Mouse (Mus musculus): ENCODE measurements around the gene Ndufv3. TPM values are rescaled to one million over a fixed set of nuclear protein-coding genes. Genes with fewer than 3 reads are reported as not detected.

Gene Ndufv3
- 100 to 1,000 TPM in 1 of 2 experiments, 10 to 100 TPM in 1; 73.5 to 102 TPM for total RNA-seq (2023)

GRCm38 (mm10) chr17:31519946-31520838 is at the start of gene Ndufv3, which contains the start of gene Wdr4:
Gene Ndufv3 (plus strand): TSS chr17:31520115.
Gene Wdr4 (minus strand): TSS chr17:31519980.

GRCm38 (mm10) chr17:31564015-31564857 is 44.3 kb downstream of the Ndufv3 start, which contains the start of gene Pknox1:
Gene Pknox1 (plus strand): TSS chr17:31564734.

Other genes starting within 250 kb of the Ndufv3 start
- under 1 TPM in 1 of 2 experiments, not detected in 1; 0.73 TPM for gene Rsph1, start 242.7 kb upstream of the Ndufv3 start, total RNA-seq (2023)
- gene Slc37a1, start 233.3 kb upstream of the Ndufv3 start, total RNA-seq (2023) = 10 to 100 TPM; 42.8 to 46.5 TPM
- under 1 TPM in 1 of 2 experiments, not detected in 1; 0.70 TPM for gene Pde9a, start 133.9 kb upstream of the Ndufv3 start, total RNA-seq (2023)
- gene Wdr4, start 135 bp upstream of the Ndufv3 start, total RNA-seq (2023) = 10 to 100 TPM; 29.8 to 33.8 TPM
- 10 to 100 TPM; 33.2 to 37.4 TPM for gene Pknox1, start 44.6 kb downstream of the Ndufv3 start, total RNA-seq (2023)
- gene Cbs, start 117.1 kb downstream of the Ndufv3 start, total RNA-seq (2023) = under 1 TPM in 1 of 2 experiments, not detected in 1; 0.23 TPM
- 100 to 1,000 TPM; 304 to 307 TPM for gene U2af1, start 138.8 kb downstream of the Ndufv3 start, total RNA-seq (2023)
- gene Cryaa, start 157.7 kb downstream of the Ndufv3 start, total RNA-seq (2023) = not detected

Data from B cell, adult 67 days (primary cell).